Mouse (Mus musculus) brain, embryonic 14.5 days (tissue): ENCODE measurements around the gene Mta1. TPM values are rescaled to one million over a fixed set of nuclear protein-coding genes. Genes with fewer than 3 reads are reported as not detected.

ENCODE experiments used
- DNase-seq: peaks from one replicate; pipeline ENCODE4 v3.0.0-alpha.2; 2011; ENCODE audit warnings: low read depth
- CTCF ChIP-seq: fragments of 200-500 bp; IDR thresholded peaks from 2 replicates; pipeline ENCODE4 v1.5.1; 2012; ENCODE audit warnings: inconsistent platforms, mild to moderate bottlenecking, moderate library complexity, borderline replicate concordance; ENCODE audit not compliant: insufficient read depth, insufficient read length; ENCODE audit errors: extremely low read depth
- POLR2A ChIP-seq: fragments of 200-500 bp; IDR thresholded peaks from 2 replicates; pipeline ENCODE4 v1.6.1; 2012; ENCODE audit warnings: mild to moderate bottlenecking, inconsistent platforms, borderline replicate concordance; ENCODE audit not compliant: poor library complexity, insufficient read depth, insufficient read length, severe bottlenecking; ENCODE audit errors: extremely low read depth
- polyA plus RNA-seq: library from polyadenylated mRNA; depleted of rRNA; stranded (reverse); fragments of >200 nt; gene quantifications from 2 replicates; pipeline ENCODE4 v1.2.3, GENCODE M21; 2012

Gene Mta1
- polyA plus RNA-seq, 1 experiment: 134 TPM

GRCm38 (mm10) chr12:113074329-113075062 lies 23.6 kb upstream of the Mta1 start, which contains the start of gene Tex22:
TSS of gene Tex22 (plus strand) at chr12:113074502.
- TF ChIP-seq POLR2A (peak; percentile 37; the same call in 1 of the 2 replicates), CTCF (0 out of 2 replicates have a peak, but pooled peaks have one; percentile 0)
- DNase-seq: peak; percentile 96

DNA sequence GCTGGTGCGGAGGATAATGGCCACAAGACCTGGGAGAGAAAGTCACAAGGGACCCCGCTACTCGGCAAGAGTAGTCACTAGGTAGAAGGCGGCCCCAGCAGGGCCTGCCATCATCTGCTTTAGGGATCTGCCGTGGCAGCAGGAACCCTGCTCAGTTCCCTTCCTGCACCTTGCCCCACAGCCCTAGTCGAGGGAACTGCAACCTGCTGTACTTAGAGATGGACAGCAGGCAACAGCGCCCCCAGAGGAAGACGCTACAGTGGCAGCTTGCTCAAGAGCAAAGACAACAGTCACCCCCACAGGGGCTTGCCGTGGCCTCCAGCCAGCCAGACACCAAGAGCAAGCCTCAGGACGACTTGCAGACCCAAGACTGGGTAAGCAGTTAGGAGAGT lies 23.0 kb upstream of the Mta1 start:
- TF ChIP-seq CTCF (peak; percentile 96), POLR2A (peak; percentile 30; the same call in 1 of the 2 replicates)
- peak; percentile 96 for DNase-seq

DNA sequence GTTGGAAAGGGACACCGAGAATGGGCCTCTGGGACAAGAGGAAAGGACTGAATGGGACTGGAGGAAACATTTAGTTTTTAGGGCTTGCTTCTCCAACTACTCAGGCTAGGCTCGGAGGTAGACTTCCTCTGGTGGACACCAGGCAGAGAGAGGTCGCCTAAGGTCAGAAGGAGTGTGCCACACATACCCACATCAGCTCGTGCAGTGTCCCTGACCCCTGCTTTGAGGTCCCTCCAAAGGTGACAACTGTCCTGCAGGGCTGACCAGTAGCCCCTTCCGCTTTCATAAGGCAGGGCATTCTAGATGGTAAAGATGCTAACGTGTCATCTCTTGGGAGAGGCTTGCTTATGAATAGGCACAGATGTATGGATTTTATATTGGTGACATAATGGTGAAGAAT lies 22.6 kb upstream of the Mta1 start:
- no peak for DNase-seq
- TF ChIP-seq POLR2A (no peak), CTCF (no peak)

DNA sequence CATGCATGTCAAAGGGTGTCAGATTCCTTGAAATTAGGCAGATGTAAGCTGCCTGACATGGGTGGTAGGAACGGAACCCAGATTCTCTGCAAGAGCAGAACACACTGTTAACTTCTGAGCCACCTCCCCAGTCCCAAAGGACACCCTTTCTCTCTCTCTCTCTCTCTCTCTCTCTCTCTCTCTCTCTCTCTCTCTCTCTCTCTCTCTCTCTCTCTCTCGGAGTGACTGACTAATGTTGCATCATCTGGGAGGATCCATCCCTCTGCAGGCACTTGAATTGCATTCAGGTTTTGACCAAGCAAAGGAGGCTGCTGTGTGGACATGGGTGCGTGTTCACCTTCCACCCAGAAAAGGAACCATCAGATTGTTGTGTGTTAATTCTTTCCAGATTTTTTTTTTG lies 10.8 kb upstream of the Mta1 start:
- TF ChIP-seq CTCF: no peak
- TF ChIP-seq POLR2A: no peak
- DNase-seq: no peak

DNA sequence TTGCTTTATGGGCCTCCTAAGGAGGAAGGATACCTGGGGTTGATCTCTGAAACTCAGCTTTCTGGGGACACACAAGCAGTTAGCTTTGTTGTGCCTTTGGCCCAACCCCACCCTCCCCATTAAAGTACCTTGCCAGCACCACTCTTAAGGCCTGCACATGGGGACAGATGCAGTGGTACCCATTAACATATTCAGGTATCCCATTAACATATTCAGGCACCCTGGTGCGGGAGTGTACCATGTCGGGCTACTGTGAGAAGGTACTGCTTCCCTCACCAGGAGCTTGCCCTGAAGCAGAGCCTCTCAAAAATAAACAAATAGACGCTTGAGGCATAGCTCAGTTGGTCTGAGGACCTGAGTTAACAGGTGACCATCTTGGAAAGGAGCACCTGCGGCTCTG lies 10.1 kb upstream of the Mta1 start:
- DNase-seq: no peak
- TF ChIP-seq CTCF: no peak
- no peak for TF ChIP-seq POLR2A

GRCm38 (mm10) chr12:113089107-113089506 lies 9.0 kb upstream of the Mta1 start:
- no peak for DNase-seq
- no peak for TF ChIP-seq POLR2A

- DNase-seq: no peak
- TF ChIP-seq CTCF: no peak
- no peak for TF ChIP-seq POLR2A
These were observed 8.0 kb upstream of the Mta1 start for GRCm38 (mm10) chr12:113090053-113090452.

DNA sequence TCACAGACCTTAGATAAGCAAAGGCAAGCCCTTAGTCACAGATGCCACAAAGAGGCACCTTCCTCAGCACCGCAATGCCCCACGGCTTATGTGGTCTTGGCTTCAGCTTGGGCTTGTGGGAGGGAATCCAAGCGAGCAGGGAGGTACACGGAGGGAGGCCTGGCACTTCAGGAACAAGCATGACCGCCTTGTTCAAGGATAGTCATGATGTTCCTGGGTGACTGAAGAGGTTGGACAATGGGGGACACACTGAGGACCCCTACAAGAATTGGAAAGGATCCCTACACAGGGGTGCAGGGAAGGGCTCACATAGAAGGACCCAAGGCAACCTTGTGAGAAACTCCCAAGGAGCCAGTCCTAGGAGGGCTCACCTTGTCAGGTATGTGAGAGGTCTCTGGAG lies 1.0 kb upstream of the Mta1 start:
- DNase-seq: no peak
- TF ChIP-seq POLR2A: no peak
- TF ChIP-seq CTCF: no peak

GRCm38 (mm10) chr12:113098530-113099151 lies 563 bp downstream of the Mta1 start:
- TF ChIP-seq POLR2A: no peak
- TF ChIP-seq CTCF: no peak
- peak; percentile 27 for DNase-seq

DNA sequence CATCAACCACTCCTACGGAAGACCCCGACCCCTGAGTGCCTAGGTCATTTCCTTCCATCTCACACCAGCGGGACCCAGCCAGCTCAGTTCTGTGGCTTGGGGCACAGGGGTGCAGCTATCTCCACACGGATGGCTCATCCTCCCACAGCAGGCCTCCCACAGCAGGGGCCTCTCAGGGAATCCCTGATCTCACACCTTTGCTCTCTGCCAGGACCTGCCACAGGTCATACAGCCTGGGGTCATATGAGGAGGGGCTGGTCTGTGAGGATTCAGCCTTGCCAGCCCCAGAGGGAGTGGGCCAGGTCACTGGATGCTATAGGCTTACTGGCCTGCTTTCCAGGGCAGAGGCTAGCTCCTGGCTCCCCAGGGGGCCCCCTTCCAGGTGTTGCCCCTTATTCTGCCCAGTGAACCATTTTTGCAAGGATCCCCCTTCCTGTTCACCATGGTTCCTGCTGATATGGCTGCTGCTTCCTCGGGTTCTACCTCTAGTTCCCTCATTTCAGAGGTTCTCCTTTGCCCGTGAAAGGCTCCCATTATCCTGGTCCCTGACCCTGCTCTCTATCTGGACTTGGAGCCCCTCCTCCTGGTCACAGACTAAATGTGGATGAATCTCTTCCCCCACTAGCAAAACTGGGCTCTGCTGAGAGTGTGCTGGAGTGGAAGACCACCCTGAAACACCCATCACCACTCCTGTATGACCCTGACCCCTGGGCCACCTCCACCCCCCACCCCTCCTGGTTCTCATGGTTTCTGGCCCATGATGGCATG lies 1.6 kb downstream of the Mta1 start:
- no peak for DNase-seq
- TF ChIP-seq CTCF: no peak
- TF ChIP-seq POLR2A: no peak

GRCm38 (mm10) chr12:113100448-113101076 lies 2.5 kb downstream of the Mta1 start:
- no peak for DNase-seq
- TF ChIP-seq CTCF (no peak), POLR2A (no peak)
